Mouse (Mus musculus): ENCODE measurements around the gene Fchsd2.
"Not testable (repeated sequence)": the region's sequence is repeated elsewhere in the genome, so short reads cannot be mapped to it uniquely, and the experiment has no call there.

The Fchsd2 gene

GRCm38 (mm10) chr7:101123579-101124347 is 31.1 kb downstream of the Fchsd2 start:
- DNase-seq, result no peak

GRCm38 (mm10) chr7:101127737-101128136 is 35.1 kb downstream of the Fchsd2 start:
- no peak for DNase-seq

DNA sequence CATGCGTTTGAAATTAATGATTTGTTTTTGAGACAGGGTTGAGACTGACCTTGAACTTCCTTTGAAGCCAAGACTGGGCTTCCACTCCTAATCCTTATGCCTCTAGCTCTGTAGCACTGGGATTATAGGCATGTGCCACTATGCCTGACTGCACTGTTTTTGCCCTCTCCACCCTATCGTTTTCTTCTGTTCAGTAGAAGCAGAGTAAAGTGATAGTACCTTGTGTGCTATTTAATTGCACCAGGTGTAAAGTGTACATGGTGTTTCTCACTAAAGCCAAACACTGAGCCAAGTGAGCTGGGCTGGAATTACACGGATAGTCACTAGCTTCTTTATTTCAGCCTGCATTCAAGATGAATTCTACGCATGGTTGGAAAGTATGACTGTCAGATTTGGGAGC is 35.9 kb downstream of the Fchsd2 start:
- DNase-seq, result no peak

DNA sequence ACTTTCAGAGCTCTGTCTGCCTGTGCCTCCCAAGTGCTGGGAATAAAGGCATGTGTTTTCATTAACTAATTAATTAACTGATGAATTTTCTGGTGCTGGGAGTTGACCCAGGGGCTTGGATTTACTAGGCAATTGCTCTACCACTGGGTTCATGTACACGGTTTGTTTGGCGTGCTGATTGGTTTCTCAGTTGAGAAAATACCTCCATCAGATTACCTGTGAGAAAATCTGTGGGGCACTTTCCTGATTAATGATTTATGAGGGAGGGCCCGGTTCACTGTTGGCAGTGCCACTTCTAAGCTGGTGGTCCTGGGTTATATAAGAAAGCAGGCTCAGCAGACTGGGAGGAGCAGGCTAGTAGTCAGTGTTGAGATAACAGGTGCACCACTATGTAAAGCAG is 38.0 kb downstream of the Fchsd2 start:
- no peak for DNase-seq

DNA sequence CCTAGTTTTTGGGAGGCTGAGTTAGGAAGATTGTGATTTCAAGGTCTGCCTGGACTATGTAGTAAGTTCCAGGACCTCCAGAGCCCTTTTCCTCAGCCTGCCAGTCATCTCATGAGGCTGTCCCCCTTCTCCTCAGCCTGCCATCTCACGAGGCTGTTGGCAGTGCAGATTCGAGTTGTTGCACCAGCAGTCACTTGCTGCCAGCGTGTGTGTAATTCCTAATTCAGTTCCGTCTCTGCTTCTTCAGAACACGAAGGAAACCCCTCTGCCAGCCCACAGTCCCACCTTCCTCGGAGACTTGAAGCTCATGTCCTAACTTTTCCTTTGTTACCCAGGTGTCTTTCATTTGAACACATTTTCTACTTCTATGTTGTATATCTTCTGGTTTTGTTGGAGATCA is 38.6 kb downstream of the Fchsd2 start:
- DNase-seq, result no peak

DNA sequence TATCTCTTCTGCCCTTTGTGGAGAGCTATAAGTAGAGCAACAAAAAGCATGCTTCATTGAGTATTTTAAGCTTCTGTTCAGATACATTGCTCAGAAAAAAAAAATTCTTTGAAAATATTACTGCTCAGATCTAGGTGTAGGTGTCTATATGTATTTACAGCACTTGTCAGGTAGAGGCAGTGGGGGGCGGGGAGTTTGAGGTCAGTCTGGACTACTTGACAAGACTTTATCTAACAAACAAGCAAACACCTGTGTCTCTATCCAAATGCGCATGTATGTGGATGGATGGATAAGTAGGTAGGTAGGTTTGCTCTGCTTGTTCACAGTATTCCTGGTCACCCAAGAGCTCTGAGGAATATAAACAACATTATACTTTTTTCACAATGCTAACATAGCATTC is 40.9 kb downstream of the Fchsd2 start:
- no peak for DNase-seq

DNA sequence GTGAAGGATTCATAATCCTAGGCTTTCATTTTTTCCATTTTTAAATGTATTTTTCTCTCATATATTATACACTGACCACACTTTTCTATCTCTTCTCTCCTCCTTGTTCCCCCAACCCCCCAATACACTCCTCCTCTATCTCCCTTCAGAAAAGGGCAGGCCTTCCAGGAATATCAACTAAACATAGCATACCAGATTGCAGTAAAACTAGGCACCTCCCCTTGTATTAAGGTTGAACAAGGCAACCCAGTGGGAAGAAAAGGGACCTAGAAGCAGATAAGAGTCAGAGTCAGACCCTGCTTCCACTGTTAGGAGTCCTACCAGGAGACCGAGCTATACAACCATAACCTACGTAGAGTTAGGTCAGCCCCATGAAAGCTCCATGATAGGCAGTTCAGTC is 41.5 kb downstream of the Fchsd2 start:
- DNase-seq, result no peak

GRCm38 (mm10) chr7:101138819-101139218 is 46.2 kb downstream of the Fchsd2 start:
- DNase-seq, result no peak

- no peak for DNase-seq
Measured at GRCm38 (mm10) chr7:101142907-101143306, 50.2 kb downstream of the Fchsd2 start.

DNA sequence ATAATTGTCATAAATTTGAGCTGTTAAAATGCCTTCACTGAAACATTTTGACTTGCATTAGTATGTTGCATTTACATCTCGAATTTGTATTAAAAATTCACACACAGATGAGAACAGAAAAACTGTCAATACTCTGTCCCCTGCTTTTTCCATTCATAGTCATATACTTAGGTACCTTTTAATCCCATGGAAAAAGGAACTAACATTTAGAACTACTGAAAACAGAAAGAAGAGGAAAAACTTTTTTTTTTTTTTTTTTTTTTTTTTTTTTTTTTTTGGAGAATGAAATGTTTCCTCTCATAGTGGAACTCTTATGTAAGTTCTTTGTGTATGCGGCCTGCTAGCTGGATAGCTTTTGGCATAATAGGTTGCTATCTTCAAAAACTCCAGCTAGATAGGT is 51.6 kb downstream of the Fchsd2 start:
- DNase-seq, result no peak

DNA sequence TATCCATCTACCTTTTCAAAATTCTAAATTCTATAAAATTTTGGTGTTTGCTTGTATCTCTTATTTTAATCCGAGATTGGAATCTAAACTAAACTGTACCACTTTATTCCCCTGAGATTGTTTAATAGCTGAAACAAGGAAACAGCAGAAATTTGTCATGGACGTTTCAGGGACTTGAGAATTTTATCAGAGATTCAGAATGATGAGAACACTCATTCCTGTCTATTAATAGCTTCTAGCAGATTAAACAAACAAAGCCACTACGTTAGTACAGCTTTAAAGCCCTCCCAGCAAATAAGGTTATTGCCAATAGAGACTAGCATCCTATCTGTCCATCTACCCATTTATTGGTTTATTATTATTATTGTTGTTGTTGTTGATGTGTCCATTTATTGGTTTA is 56.4 kb downstream of the Fchsd2 start:
- no peak for DNase-seq

GRCm38 (mm10) chr7:101154883-101155282 is 62.2 kb downstream of the Fchsd2 start:
- DNase-seq, result not testable (repeated sequence)

- no peak for DNase-seq
Measured at GRCm38 (mm10) chr7:101155284-101155683, 62.6 kb downstream of the Fchsd2 start.

GRCm38 (mm10) chr7:101160266-101160665 is 67.6 kb downstream of the Fchsd2 start:
- no peak for DNase-seq

- no peak for DNase-seq
Measured at GRCm38 (mm10) chr7:101162781-101163180, 70.1 kb downstream of the Fchsd2 start.

GRCm38 (mm10) chr7:101163878-101164277 is 71.2 kb downstream of the Fchsd2 start:
- DNase-seq, result no peak

DNA sequence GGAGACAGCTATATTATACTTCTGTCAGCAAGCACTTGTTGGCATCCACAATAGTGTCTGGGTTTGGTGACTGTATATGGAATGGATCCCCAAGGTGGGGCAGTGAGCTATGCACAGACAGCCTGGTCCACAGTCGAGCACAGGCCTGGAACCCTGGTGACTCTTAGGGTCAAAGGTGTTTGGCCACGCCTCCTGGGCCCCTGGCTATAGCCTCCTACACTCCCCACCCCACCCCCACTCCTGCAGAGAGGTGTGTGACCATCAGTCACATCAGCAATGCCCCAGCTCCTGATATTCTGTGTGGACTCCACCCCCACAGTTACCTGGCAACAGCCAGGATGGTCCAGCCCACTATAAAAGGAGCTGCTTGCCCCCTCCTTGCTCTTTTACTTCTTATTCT is 73.9 kb downstream of the Fchsd2 start:
- DNase-seq, result no peak

GRCm38 (mm10) chr7:101170482-101170881 is 77.8 kb downstream of the Fchsd2 start:
- no peak for DNase-seq

DNA sequence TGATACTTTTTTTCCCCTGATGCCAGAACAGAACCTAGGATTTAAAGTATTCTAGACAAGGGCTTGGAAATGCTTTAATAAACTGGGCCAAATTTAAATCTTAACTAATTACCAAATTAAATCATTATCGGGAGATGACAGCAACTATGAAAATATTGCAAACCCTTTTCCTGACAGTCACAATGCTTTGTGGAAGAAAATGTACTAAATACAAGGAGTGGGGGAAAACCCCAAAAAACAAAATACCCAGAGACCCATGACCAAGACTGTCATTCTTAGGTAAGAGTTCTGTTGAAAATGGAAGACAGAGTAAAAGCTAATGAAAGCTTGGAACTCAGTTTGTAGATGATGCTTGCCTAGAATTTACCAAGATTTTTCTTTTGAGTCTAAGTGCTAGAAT is 78.3 kb downstream of the Fchsd2 start:
- DNase-seq, result no peak

DNA sequence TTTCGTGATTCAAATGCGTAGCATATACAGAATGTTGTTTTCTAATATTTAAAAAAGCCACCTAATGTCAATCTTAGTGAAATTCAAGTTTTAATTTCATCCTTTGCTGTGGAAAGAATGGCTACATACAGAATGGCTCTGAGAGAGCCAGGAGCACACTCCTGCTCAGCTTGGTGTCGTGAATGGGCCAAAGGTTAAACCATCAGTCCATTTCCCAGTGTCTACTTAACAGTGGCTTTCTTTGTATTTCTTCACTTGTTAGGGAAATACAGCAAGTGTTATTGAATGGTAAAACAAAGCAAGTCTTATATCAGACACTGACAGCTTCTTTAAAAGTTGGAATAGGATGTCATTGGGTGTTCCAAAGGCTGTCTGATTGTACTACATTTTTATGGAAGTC is 80.7 kb downstream of the Fchsd2 start:
- no peak for DNase-seq

DNA sequence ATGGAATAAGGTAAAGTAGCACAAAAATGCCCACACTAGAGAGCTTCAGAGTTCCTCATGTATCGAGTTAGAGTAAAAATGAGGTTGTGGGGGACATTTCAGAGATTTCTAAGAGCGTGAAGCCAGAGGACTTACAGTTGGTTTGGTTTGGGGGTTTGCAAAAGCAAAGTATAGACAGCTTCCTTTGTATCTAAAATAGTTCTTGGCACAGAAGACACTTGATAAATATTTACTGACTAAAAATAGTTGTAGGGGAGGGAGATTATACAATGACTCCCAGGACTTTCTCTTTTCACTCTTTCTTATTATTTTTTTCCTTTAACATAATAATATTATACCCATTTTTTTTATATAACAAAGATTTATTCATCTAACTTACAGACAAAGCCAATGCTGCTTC is 86.1 kb downstream of the Fchsd2 start:
- no peak for DNase-seq

GRCm38 (mm10) chr7:101191326-101191969 is 98.8 kb downstream of the Fchsd2 start:
- no peak for DNase-seq

DNA sequence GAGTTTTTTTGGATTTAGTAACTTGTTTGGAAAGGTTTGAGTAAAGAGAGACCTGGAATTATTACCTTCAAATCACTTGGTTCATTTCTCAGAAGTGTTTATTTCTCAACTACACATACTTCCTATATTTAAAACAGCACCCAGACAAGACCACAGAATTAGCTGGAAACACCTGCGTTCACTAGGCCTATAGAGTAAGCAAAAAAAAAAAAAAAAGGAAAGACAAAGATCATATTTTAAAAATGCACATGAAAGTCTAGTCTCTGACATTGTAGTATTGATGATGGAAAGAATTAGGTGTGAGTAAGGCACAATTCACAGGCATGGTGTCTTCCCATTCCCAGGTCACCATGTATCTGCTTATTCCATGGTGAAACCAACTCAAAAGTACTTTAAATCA is 118.2 kb downstream of the Fchsd2 start:
- DNase-seq, result no peak

GRCm38 (mm10) chr7:101213515-101214263 is 121.0 kb downstream of the Fchsd2 start:
- no peak for DNase-seq
